Mouse (Mus musculus) thymus, postnatal 14 days (tissue): ENCODE results near the gene Sipa1.

Experiments used
- DNase-seq: peaks from one replicate; pipeline ENCODE4 v3.0.0; 2021

The Sipa1 gene

GRCm38 (mm10) chr19:5641641-5642040 is 21.9 kb downstream of the Sipa1 start:
- DNase-seq = no peak

- DNase-seq = no peak
Measured at GRCm38 (mm10) chr19:5641021-5641420, 22.5 kb downstream of the Sipa1 start.

GRCm38 (mm10) chr19:5640339-5640738 is 23.2 kb downstream of the Sipa1 start:
- no peak for DNase-seq

GRCm38 (mm10) chr19:5638416-5639005 is 25.0 kb downstream of the Sipa1 start:
- DNase-seq = no peak

GRCm38 (mm10) chr19:5637069-5638047 is 26.1 kb downstream of the Sipa1 start, which contains the start of gene Rela:
Gene Rela, plus strand, starts transcription at chr19:5637483.
- peak; percentile 92 for DNase-seq

GRCm38 (mm10) chr19:5636571-5637041 is 26.9 kb downstream of the Sipa1 start:
- DNase-seq = no peak

- DNase-seq = no peak
Measured at GRCm38 (mm10) chr19:5636036-5636570, 27.4 kb downstream of the Sipa1 start.

GRCm38 (mm10) chr19:5632120-5632519 is 31.4 kb downstream of the Sipa1 start:
- DNase-seq = no peak

- DNase-seq = no peak
Measured at GRCm38 (mm10) chr19:5629907-5630306, 33.6 kb downstream of the Sipa1 start.

GRCm38 (mm10) chr19:5625311-5625710 is 38.2 kb downstream of the Sipa1 start:
- DNase-seq = no peak

- DNase-seq = no peak
Measured at GRCm38 (mm10) chr19:5621884-5622283, 41.6 kb downstream of the Sipa1 start.

- no peak for DNase-seq
Measured at GRCm38 (mm10) chr19:5620007-5620406, 43.5 kb downstream of the Sipa1 start.

GRCm38 (mm10) chr19:5614953-5615352 is 48.6 kb downstream of the Sipa1 start:
- DNase-seq = no peak

- DNase-seq = no peak
Measured at GRCm38 (mm10) chr19:5612762-5613411, 50.6 kb downstream of the Sipa1 start.

GRCm38 (mm10) chr19:5611973-5612372 is 51.5 kb downstream of the Sipa1 start:
- DNase-seq = peak; percentile 44

- DNase-seq = peak; percentile 93
Measured at GRCm38 (mm10) chr19:5609547-5610404, 53.7 kb downstream of the Sipa1 start, which contains the start of gene Kat5. Gene Kat5, minus strand, starts transcription at chr19:5610237.

- peak; percentile 12 for DNase-seq
Measured at GRCm38 (mm10) chr19:5609171-5609546, 54.3 kb downstream of the Sipa1 start.

GRCm38 (mm10) chr19:5608707-5609106 is 54.8 kb downstream of the Sipa1 start:
- no peak for DNase-seq

- no peak for DNase-seq
Measured at GRCm38 (mm10) chr19:5607705-5608410, 55.6 kb downstream of the Sipa1 start.

GRCm38 (mm10) chr19:5606196-5606595 is 57.3 kb downstream of the Sipa1 start:
- no peak for DNase-seq

GRCm38 (mm10) chr19:5605126-5605525 is 58.4 kb downstream of the Sipa1 start:
- DNase-seq = no peak
